ENCODE assay signal across 12 mouse cellular contexts in the genomic region with DNA sequence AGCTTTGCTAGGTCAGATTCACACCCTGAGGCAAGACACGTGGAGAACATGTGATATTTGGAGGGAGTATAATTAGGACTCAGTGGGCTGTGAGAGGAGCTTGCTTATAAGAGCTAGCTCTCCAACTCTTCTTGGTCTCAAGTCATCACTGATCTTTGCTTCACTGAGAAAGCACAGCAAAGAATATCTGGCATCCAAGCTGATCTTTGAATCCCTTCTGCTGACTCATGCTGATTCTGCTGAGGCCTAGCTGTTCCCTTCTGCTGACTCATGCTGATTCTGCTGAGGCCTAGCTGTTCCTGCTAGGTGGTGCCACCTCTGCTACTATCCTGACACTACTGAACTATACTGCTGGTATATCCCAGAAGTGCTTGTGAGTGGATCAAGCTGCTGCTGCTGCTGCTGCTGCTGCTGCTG.
DNase-seq lines count a peak whose midpoint lies in the region; ATAC-seq and TF ChIP-seq lines count a peak whose summit lies in the region.
"Had no signal": no experiment of that assay in that cellular context is flagged by ENCODE, and none has a peak within 500 bp of the region (broad histone marks: within the 10 kb centered on the region; RNA-seq: fewer than 3 reads in every experiment).

No protein-coding gene starts in this region.

- intact Hi-C loops in left cerebral cortex, postnatal 36 days (cut with DNase I): no loop called here

- H3K36me3 ChIP-seq in ES-Bruce4 (ENCODE audit: control insufficient read depth, insufficient read depth, low read length, poor library complexity, severe bottlenecking): no peaks in the 10 kb centered on the region
- no peaks in the 10 kb centered on the region for H3K36me3 ChIP-seq in liver, embryonic 11.5 days (ENCODE audit: control insufficient read depth, insufficient read depth, low read length)

- 0 out of 2 replicates have a peak, but pooled peaks have one; percentile 56 for TF ChIP-seq EP300 in ES-Bruce4 (IDR thresholded peaks at IDR 0.05; ENCODE audit: insufficient read depth, low read depth, low read length)

- no peaks in the 10 kb centered on the region for H3K27me3 ChIP-seq in ES-Bruce4 (ENCODE audit: control insufficient read depth, insufficient read depth, low read length, poor library complexity, severe bottlenecking)
- no peaks in the 10 kb centered on the region for H3K27me3 ChIP-seq in liver, embryonic 11.5 days (replicated peaks; ENCODE audit: control insufficient read depth, insufficient read depth, low read length)

- H3K27ac ChIP-seq in ES-Bruce4 (ENCODE audit: insufficient read depth, low read length): no peak overlapping the region
- H3K27ac ChIP-seq in liver, embryonic 11.5 days (ENCODE audit: low read depth, low read length): no peak overlapping the region

- H3K4me3 ChIP-seq in ES-Bruce4 (ENCODE audit: low read depth, low read length): no peak overlapping the region
- H3K4me3 ChIP-seq in liver, embryonic 11.5 days (ENCODE audit: low read depth, low read length): no peak overlapping the region

- H3K4me2 ChIP-seq in liver, embryonic 11.5 days: no peak overlapping the region

- H3K9me3 ChIP-seq in ES-Bruce4 (replicated peaks; ENCODE audit: control insufficient read depth, insufficient read depth, low read length, poor library complexity, severe bottlenecking): peaks cover 11% of the 10 kb centered on the region; the same call in 1 of the 2 replicates
- H3K9me3 ChIP-seq in liver, embryonic 11.5 days (ENCODE audit: control insufficient read depth, low read length): no peaks in the 10 kb centered on the region

- ATAC-seq in liver, embryonic 11.5 days (replicated peaks; ENCODE audit: low FRiP score): peak; percentile 84
- ATAC-seq: hindbrain, embryonic 16.5 days had no signal

- WGBS in liver, embryonic 11.5 days: 77% methylated on average over 1 of the region's 1 CpGs

- no peak overlapping the region for H3K9ac ChIP-seq in ES-Bruce4 (ENCODE audit: low read depth, poor library complexity, severe bottlenecking)
- no peak overlapping the region for H3K9ac ChIP-seq in liver, embryonic 11.5 days (ENCODE audit: low read depth, low read length)

- TF ChIP-seq POLR2A in ES-Bruce4 (IDR thresholded peaks at IDR 0.05; ENCODE audit: insufficient read depth, low read length): no peak

- no peaks in the 10 kb centered on the region for H3K4me1 ChIP-seq in ES-Bruce4 (ENCODE audit: control insufficient read depth, insufficient read depth, low read length)
- H3K4me1 ChIP-seq in liver, embryonic 11.5 days (replicated peaks; ENCODE audit: control insufficient read depth, insufficient read depth, low read length): no peaks in the 10 kb centered on the region

- TF ChIP-seq CTCF in ES-Bruce4 (IDR thresholded peaks at IDR 0.05; ENCODE audit: low read depth, low read length): no peak

- peak; percentile 1 for DNase-seq in embryo, embryonic 11 days
- DNase-seq in embryo, embryonic 9.5 days (ENCODE audit: extremely low spot score): no peak
- peak; percentile 14 for DNase-seq in adrenal gland, postnatal 14 days
- no peak for DNase-seq in liver, embryonic 11.5 days (ENCODE audit: low spot score)
- no peak for DNase-seq in thymus, postnatal 4 days
- no peak for DNase-seq in left cerebral cortex, postnatal 36 days (ENCODE audit: low spot score in 2 of 2)
- no peak for DNase-seq in lung, postnatal 10 days
- DNase-seq: cerebellum, postnatal 10 days; layer of hippocampus, adult 9-11 months; right cerebral cortex, postnatal 4 days had no signal

Comparison
In these comparisons a context has a peak if more than half of its experiments do, and no peak if none do; other contexts are left out.
1. DNase-seq: peak in embryo, embryonic 11 days (single experiment) and adrenal gland, postnatal 14 days (single experiment); none in embryo, embryonic 9.5 days (single experiment), liver, embryonic 11.5 days (single experiment), thymus, postnatal 4 days (single experiment), left cerebral cortex, postnatal 36 days (0 of 2) and lung, postnatal 10 days (single experiment).